Mouse (Mus musculus) G1E (cell line): ENCODE results near the gene Prrt3. TPM values are rescaled to one million over a fixed set of nuclear protein-coding genes. Genes with fewer than 3 reads are reported as not detected.

Source experiments
- ATAC-seq: 2 replicates; pipeline ENCODE4 v1.8.0; 2016; ENCODE audit warnings: mild to moderate bottlenecking; ENCODE audit not compliant: insufficient number of reproducible peaks, poor library complexity, low FRiP score, severe bottlenecking; ENCODE audit errors: extremely low read depth
- DNase-seq: peaks from one replicate; pipeline ENCODE4 v3.0.0; 2012; ENCODE audit warnings: low spot score
- H3K27me3 ChIP-seq: 2 replicates; pipeline ENCODE4 v1.6.1; 2012; ENCODE audit warnings: mild to moderate bottlenecking, low read length, inconsistent platforms; ENCODE audit not compliant: insufficient read depth
- H3K36me3 ChIP-seq: replicated peaks from 2 replicates; pipeline ENCODE3; 2012; ENCODE audit warnings: mild to moderate bottlenecking, inconsistent platforms
- H3K4me1 ChIP-seq: 2 replicates; pipeline ENCODE4 v1.6.1; 2012; ENCODE audit warnings: low read depth, low read length, inconsistent platforms, mixed read lengths; ENCODE audit not compliant: insufficient read depth
- H3K4me3 ChIP-seq: 2 replicates; pipeline ENCODE4 v1.5.1; 2012; ENCODE audit warnings: low read depth, mild to moderate bottlenecking, inconsistent platforms, low read length, moderate library complexity, mixed read lengths
- H3K9me3 ChIP-seq: replicated peaks from 2 replicates; pipeline ENCODE4 v1.6.1; 2012; ENCODE audit warnings: inconsistent platforms
- CTCF ChIP-seq: IDR thresholded peaks from 2 replicates; pipeline ENCODE4 v1.5.1; 2012; ENCODE audit warnings: low read depth, low read length, inconsistent platforms, mixed read lengths
- GATA1 ChIP-seq: IDR thresholded peaks from 2 replicates; pipeline ENCODE4 v1.6.1; 2012; ENCODE audit warnings: borderline replicate concordance, low read length, inconsistent platforms, mixed read lengths
- GATA2 ChIP-seq: IDR thresholded peaks from 2 replicates; pipeline ENCODE4 v1.6.1; 2012; ENCODE audit warnings: low read depth, low read length, inconsistent platforms, borderline replicate concordance
- POLR2AphosphoS5 ChIP-seq: IDR thresholded peaks from 2 replicates; pipeline ENCODE4 v1.6.1; 2012; ENCODE audit warnings: low read depth, low read length, inconsistent platforms; ENCODE audit not compliant: insufficient replicate concordance
- TAL1 ChIP-seq: conservative IDR thresholded peaks from 2 replicates; pipeline ENCODE4 v1.6.1; 2012; ENCODE audit warnings: low read depth, low read length, inconsistent platforms, mixed read lengths
- polyA plus RNA-seq: library from polyadenylated mRNA; stranded (reverse); fragments of >175 nt; gene quantifications from 2 replicates; pipeline ENCODE4 v1.2.3, GENCODE M21; 2012
- total RNA-seq, 2 experiments: library from RNA; stranded (forward) in 1 of 2; stranded (reverse) in 1 of 2; fragments of 200-1000 nt in 1 of 2; fragments of >200 nt in 1 of 2; fragmentation: Nextera tagmentation in 1 of 2; gene quantifications; 2 replicates each; pipeline ENCODE4 v1.2.3; 2014 to 2017

The Prrt3 gene
- total and polyA plus RNA-seq, 3 experiments, result under 0.01 TPM; not detected in 2

DNA sequence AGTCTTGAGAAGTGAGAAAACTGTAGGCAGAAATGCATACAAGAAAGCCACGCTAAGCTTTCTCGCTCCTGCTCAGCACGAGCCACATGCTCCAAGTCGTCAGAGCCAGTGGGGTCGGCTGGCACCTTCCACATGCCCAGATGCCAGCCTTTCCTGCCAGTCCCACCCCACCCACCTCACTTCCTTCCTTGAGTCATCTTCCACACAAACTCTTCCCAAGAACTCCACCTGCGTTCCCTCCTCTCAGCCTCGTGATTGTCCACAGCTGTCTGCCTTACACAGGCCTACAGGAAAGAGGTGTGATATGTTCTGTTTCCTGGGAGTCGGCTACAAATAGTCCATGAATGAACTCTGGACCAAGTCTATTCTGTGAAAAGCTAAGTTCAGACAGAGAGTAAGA lies 21.7 kb upstream of the Prrt3 start:
- no peak for ATAC-seq
- Histone ChIP-seq H3K27me3 (no peaks in the 10 kb centered on the region), H3K9me3 (no peaks in the 10 kb centered on the region), H3K36me3 (peaks cover 85% of the 10 kb centered on the region), H3K4me1 (peaks cover 14% of the 10 kb centered on the region), H3K4me3 (no peak overlapping the region)
- DNase-seq, result no peak
- TF ChIP-seq GATA2 (no peak), TAL1 (no peak), GATA1 (no peak), CTCF (no peak), POLR2AphosphoS5 (no peak)

DNA sequence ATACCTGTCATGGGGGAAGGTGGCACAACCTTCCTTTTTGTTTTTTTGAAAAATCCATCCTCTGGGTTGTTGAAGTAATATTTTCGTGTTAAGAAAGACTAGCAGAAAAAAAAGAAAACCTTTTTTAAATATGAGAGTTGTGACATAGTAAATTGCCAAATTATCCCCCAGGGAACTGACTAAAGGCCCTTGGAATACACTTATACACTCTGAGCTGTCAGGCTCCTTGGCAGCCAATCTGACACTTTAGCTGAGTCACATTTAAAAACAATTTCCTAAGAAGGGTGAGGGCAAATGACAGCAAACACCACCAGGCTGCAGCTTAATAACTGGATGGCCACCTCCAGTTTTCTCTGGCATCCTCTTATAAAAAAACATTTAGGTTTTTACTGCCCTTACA lies 20.6 kb upstream of the Prrt3 start:
- no peak for TF ChIP-seq POLR2AphosphoS5
- no peak for TF ChIP-seq GATA1
- TF ChIP-seq CTCF, result no peak
- TF ChIP-seq GATA2, result no peak
- no peak for TF ChIP-seq TAL1
- Histone ChIP-seq H3K36me3 (peaks cover 88% of the 10 kb centered on the region), H3K4me3 (no peak overlapping the region), H3K4me1 (peaks cover 9% of the 10 kb centered on the region), H3K9me3 (no peaks in the 10 kb centered on the region), H3K27me3 (no peaks in the 10 kb centered on the region)
- no peak for DNase-seq
- ATAC-seq, result no peak

DNA sequence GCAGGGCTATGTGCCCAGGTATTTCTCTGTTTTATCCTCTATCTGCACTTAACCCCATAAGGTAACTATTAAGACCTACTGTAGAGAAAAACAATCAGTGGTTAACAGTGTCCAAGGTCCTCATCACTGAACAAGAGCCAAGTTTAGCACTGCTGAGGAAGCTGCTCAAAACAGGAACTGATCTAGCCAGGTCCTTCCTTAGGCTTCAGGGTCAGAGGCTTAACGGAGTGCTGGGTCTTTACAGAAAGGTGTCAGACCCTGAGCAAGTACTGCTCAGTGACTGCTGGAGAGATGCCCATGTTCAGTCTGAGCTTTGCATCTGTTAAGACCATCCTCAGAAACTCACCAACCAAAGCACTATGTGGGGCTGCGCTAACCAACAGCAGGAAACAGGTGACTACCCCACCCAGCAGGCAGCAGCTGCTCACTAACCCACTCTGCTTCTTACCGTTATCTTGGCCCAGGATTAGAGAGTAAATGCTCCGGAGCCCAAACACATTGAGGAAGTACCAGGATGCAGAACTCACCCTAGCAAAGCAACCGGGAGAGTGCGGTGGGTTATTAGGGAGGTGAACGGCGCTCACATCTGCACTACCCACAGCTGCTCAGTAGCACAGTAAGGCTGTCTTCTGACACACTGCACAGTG lies 15.8 kb upstream of the Prrt3 start:
- no peaks in the 10 kb centered on the region for H3K27me3 ChIP-seq
- no peak for TF ChIP-seq CTCF
- no peak for TF ChIP-seq POLR2AphosphoS5
- TF ChIP-seq GATA2, result no peak
- H3K36me3 ChIP-seq, result peaks cover 98% of the 10 kb centered on the region
- no peak overlapping the region for H3K4me3 ChIP-seq
- DNase-seq (no peak), ATAC-seq (no peak)
- no peaks in the 10 kb centered on the region for H3K9me3 ChIP-seq
- H3K4me1 ChIP-seq, result no peaks in the 10 kb centered on the region

GRCm38 (mm10) chr6:113514600-113514999 lies 12.9 kb upstream of the Prrt3 start:
- TF ChIP-seq POLR2AphosphoS5, result no peak
- no peak for TF ChIP-seq CTCF
- TF ChIP-seq TAL1, result no peak
- no peak for TF ChIP-seq GATA1
- no peak for TF ChIP-seq GATA2
- Histone ChIP-seq H3K4me3 (no peak overlapping the region), H3K36me3 (peaks cover 70% of the 10 kb centered on the region), H3K9me3 (no peaks in the 10 kb centered on the region), H3K4me1 (no peaks in the 10 kb centered on the region), H3K27me3 (no peaks in the 10 kb centered on the region)
- ATAC-seq (no peak), DNase-seq (no peak)

DNA sequence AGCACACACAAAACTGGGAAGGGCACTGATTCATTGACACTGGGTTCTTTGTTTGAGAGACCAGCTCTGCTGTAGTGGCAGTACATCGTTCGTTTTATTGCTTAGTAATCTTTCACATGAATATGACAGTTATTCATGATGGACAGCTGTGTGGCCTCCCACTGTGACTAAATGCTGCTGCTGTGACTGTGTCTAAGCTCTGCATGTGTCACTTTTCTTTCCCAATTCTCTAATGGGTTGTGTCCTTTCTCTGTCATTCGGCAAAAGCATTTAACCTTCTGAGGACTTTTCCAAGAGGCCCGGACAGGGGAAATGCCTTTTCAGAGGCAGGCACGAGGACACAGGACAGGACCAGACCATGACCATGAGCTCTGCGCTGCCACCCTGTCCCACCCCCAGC lies 12.2 kb upstream of the Prrt3 start:
- ATAC-seq (no peak), DNase-seq (no peak)
- H3K4me1 ChIP-seq, result no peaks in the 10 kb centered on the region
- H3K4me3 ChIP-seq, result no peak overlapping the region
- TF ChIP-seq TAL1 (no peak), GATA1 (no peak), CTCF (no peak)
- no peaks in the 10 kb centered on the region for H3K9me3 ChIP-seq
- peaks cover 63% of the 10 kb centered on the region for H3K36me3 ChIP-seq
- peaks cover 2% of the 10 kb centered on the region; the same call in 1 of the 2 replicates for H3K27me3 ChIP-seq

DNA sequence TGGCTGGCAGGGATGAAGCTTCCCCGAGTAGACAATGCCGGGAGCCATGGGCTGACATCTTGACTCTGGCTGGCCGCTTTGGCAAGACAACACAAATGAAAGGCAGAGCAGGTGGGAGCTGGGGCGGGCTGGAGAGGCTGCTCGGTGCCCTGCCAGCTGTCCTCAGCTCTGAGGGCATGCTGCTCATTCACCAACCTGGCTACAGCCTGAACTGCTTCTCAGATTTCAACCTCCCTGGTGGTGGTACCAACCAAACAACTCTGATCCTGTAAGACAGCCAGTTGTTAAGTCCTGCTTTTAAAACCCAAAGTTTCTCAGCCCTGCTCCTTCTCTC lies 7.2 kb upstream of the Prrt3 start:
- H3K27me3 ChIP-seq, result peaks cover 34% of the 10 kb centered on the region
- no peak for TF ChIP-seq POLR2AphosphoS5
- TF ChIP-seq GATA2, result no peak
- no peak for TF ChIP-seq GATA1
- no peak for TF ChIP-seq TAL1
- no peak for TF ChIP-seq CTCF
- ATAC-seq, result no peak
- H3K4me1 ChIP-seq, result no peaks in the 10 kb centered on the region
- H3K9me3 ChIP-seq, result no peaks in the 10 kb centered on the region
- DNase-seq, result no peak
- no peak overlapping the region for H3K4me3 ChIP-seq
- peaks cover 13% of the 10 kb centered on the region for H3K36me3 ChIP-seq
